Mouse (Mus musculus): ENCODE measurements around the gene Hira.

Hira gene

GRCm38 (mm10) chr16:19014650-19015049 is 137.8 kb downstream of the Hira start:
- DNase-seq (ENCODE audit: low spot score in 2 of 2): no peak

All from spleen, postnatal 36 days (tissue).